Mouse (Mus musculus): ENCODE results near the gene Srrm1. TPM values are rescaled to one million over a fixed set of nuclear protein-coding genes. Genes with fewer than 3 reads are reported as not detected.

Srrm1 gene
- polyA plus RNA-seq, 1 experiment from 2014 or later = 108 TPM

DNA sequence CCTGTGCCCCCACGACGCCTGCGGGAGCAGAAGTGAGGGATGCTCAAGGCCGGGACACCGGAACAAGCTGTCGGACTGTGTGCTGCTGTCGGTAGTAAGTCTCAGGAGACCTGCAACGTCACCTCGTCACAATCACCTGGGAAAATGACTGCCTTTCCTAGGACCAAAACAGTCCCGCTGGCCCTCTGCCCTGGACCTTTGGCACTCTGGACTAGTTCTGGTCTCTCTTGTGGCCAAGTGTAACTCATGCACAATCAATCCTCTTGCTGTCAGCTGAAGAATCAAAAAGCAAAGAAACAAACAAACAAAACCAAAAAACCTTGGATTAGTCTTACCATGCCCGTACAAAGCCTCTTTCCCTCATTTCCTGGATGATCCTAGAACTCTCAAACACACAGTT lies 24.1 kb upstream of the Srrm1 start:
- H3K4me1 ChIP-seq (ENCODE audit: insufficient read depth, low read depth, low read length) = no peaks in the 10 kb centered on the region
- H3K9me3 ChIP-seq (ENCODE audit: low read length) = peaks cover 3% of the 10 kb centered on the region; the same call in 1 of the 2 replicates
- H3K4me2 ChIP-seq (replicated peaks; ENCODE audit: low read depth, low read length) = no peak overlapping the region
- H3K4me3 ChIP-seq (ENCODE audit: low read depth, low read length) = no peak overlapping the region
- 49% methylated on average over 11 of the region's 11 CpGs for WGBS
- DNase-seq (ENCODE audit: low spot score) (no peak), ATAC-seq (no peak)
- no peaks in the 10 kb centered on the region for H3K27me3 ChIP-seq (replicated peaks; ENCODE audit: insufficient read depth, low read length)
- H3K36me3 ChIP-seq (ENCODE audit: insufficient read depth, low read length) = no peaks in the 10 kb centered on the region
- no peak overlapping the region for H3K9ac ChIP-seq (replicated peaks; ENCODE audit: low read depth)
- TF ChIP-seq EP300 (IDR thresholded peaks at IDR 0.05) = no peak
- TF ChIP-seq CTCF (IDR thresholded peaks at IDR 0.05) = no peak
- H3K27ac ChIP-seq (ENCODE audit: low read length) = no peak overlapping the region

DNA sequence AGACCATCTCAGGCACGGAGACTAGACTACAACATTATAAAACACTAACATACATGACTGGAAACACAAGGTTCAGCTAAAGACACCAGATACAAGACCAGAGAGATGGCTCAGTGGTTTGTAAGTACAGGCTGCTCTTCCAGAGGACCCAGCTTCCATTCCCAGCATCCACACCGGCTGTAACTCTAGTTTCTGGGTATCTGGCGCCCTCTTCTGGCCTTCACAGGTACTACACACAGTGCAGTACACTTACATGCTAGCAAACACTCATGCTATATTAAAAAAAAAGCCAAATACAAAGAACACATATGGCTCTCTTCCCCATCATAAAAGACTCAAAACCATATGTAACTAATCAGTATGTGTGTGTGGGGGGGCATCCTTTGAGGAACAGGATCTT lies 22.3 kb upstream of the Srrm1 start:
- Histone ChIP-seq H3K4me3 (ENCODE audit: low read depth, low read length) (no peak overlapping the region), H3K27ac (ENCODE audit: low read length) (no peak overlapping the region), H3K36me3 (ENCODE audit: insufficient read depth, low read length) (no peaks in the 10 kb centered on the region), H3K9me3 (ENCODE audit: low read length) (peaks cover 3% of the 10 kb centered on the region; the same call in 1 of the 2 replicates), H3K9ac (replicated peaks; ENCODE audit: low read depth) (no peak overlapping the region), H3K4me2 (replicated peaks; ENCODE audit: low read depth, low read length) (no peak overlapping the region), H3K27me3 (replicated peaks; ENCODE audit: insufficient read depth, low read length) (no peaks in the 10 kb centered on the region), H3K4me1 (ENCODE audit: insufficient read depth, low read depth, low read length) (no peaks in the 10 kb centered on the region)
- 53% methylated on average over 3 of the region's 3 CpGs for WGBS
- ATAC-seq (no peak), DNase-seq (ENCODE audit: low spot score) (no peak)
- TF ChIP-seq CTCF (IDR thresholded peaks at IDR 0.05) (peak; percentile 52), EP300 (IDR thresholded peaks at IDR 0.05) (no peak)

DNA sequence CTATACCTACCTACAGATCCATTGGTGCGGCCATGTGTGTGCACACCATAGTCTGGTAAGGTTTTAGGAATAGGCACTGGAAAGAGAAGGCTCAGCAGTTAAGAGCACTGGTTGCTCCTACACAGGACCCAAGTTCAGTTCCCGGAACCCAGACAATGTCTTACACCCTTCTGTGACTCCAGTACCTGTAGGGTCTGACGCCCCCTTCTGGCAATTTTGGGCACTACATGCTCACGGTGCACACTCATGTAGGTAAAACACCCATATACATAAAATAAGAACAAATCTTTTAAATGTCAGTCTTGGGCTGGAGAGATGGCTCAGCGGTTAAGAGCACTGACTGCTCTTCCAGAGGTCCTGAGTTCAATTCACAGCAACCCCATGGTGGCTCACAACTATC lies 20.2 kb upstream of the Srrm1 start:
- Histone ChIP-seq H3K4me3 (ENCODE audit: low read depth, low read length) (no peak overlapping the region), H3K4me2 (replicated peaks; ENCODE audit: low read depth, low read length) (no peak overlapping the region), H3K27ac (ENCODE audit: low read length) (no peak overlapping the region), H3K27me3 (replicated peaks; ENCODE audit: insufficient read depth, low read length) (no peaks in the 10 kb centered on the region), H3K4me1 (ENCODE audit: insufficient read depth, low read depth, low read length) (no peaks in the 10 kb centered on the region), H3K9ac (replicated peaks; ENCODE audit: low read depth) (no peak overlapping the region), H3K9me3 (ENCODE audit: low read length) (peaks cover 3% of the 10 kb centered on the region; the same call in 1 of the 2 replicates), H3K36me3 (ENCODE audit: insufficient read depth, low read length) (no peaks in the 10 kb centered on the region)
- TF ChIP-seq EP300 (IDR thresholded peaks at IDR 0.05) = no peak
- TF ChIP-seq CTCF (IDR thresholded peaks at IDR 0.05) = no peak; the same call in 1 of the 2 replicates
- ATAC-seq = no peak
- 80% methylated on average over 5 of the region's 5 CpGs for whole genome bisulfite sequencing
- no peak for DNase-seq (ENCODE audit: low spot score)

DNA sequence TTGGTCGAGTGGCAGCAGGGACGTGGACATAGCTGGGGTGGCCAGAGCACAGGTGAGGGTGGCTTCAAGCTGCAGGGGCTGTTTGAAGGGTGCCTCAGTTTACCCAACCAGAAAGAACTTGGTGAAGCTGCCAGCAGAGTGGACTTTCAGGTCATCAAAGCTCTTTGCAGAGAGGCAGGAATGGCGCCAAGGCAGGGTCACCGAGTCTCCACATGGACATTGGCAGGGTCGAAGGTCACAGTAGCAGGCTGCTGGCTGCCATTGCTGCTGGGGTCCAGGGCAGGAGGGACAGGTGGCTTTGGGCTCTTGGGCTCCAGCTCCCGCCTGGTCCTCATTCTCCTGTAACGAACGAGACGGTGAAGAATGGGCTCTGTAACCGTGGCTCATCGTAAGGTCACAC lies 17.3 kb upstream of the Srrm1 start:
- DNase-seq (ENCODE audit: low spot score) (no peak), ATAC-seq (no peak)
- H3K4me3 ChIP-seq (ENCODE audit: low read depth, low read length) = no peak overlapping the region
- no peaks in the 10 kb centered on the region for H3K36me3 ChIP-seq (ENCODE audit: insufficient read depth, low read length)
- TF ChIP-seq EP300 (IDR thresholded peaks at IDR 0.05) (no peak), CTCF (IDR thresholded peaks at IDR 0.05) (no peak)
- no peaks in the 10 kb centered on the region for H3K4me1 ChIP-seq (ENCODE audit: insufficient read depth, low read depth, low read length)
- whole genome bisulfite sequencing = 79% methylated on average over 11 of the region's 11 CpGs
- no peak overlapping the region for H3K4me2 ChIP-seq (replicated peaks; ENCODE audit: low read depth, low read length)
- no peaks in the 10 kb centered on the region for H3K27me3 ChIP-seq (replicated peaks; ENCODE audit: insufficient read depth, low read length)
- H3K27ac ChIP-seq (ENCODE audit: low read length) = no peak overlapping the region
- no peak overlapping the region for H3K9ac ChIP-seq (replicated peaks; ENCODE audit: low read depth)
- H3K9me3 ChIP-seq (ENCODE audit: low read length) = peaks cover under 1% of the 10 kb centered on the region; the same call in 1 of the 2 replicates

DNA sequence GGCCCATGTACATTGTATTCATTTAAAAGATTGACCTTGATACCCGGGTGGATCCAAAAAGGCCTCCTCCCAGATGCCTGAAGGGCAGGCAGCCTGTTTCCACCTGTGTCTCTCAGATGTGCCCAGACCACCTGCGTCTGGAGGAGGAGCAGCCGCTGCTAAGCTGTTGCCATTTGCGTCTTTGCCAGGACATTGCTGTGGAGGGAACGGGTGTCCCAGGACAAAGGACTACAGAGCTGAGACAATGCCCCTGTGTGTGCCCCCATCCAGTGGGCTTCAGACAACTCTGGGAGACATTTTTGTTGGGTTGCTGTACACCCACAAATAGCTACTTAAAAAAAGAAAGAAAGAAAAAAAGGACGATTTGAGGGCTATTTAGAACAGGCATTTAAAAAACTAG lies 9.7 kb upstream of the Srrm1 start:
- no peak overlapping the region for H3K4me3 ChIP-seq (ENCODE audit: low read depth, low read length)
- H3K4me1 ChIP-seq (ENCODE audit: insufficient read depth, low read depth, low read length) = no peaks in the 10 kb centered on the region
- no peak for TF ChIP-seq CTCF (IDR thresholded peaks at IDR 0.05)
- TF ChIP-seq EP300 (IDR thresholded peaks at IDR 0.05) = no peak
- ATAC-seq (no peak), DNase-seq (ENCODE audit: low spot score) (no peak)
- H3K9ac ChIP-seq (replicated peaks; ENCODE audit: low read depth) = no peak overlapping the region
- no peaks in the 10 kb centered on the region for H3K9me3 ChIP-seq (ENCODE audit: low read length)
- no peak overlapping the region for H3K4me2 ChIP-seq (replicated peaks; ENCODE audit: low read depth, low read length)
- WGBS = 29% methylated on average over 6 of the region's 6 CpGs
- H3K36me3 ChIP-seq (ENCODE audit: insufficient read depth, low read length) = no peaks in the 10 kb centered on the region
- H3K27me3 ChIP-seq (replicated peaks; ENCODE audit: insufficient read depth, low read length) = no peaks in the 10 kb centered on the region
- no peak overlapping the region for H3K27ac ChIP-seq (ENCODE audit: low read length)

DNA sequence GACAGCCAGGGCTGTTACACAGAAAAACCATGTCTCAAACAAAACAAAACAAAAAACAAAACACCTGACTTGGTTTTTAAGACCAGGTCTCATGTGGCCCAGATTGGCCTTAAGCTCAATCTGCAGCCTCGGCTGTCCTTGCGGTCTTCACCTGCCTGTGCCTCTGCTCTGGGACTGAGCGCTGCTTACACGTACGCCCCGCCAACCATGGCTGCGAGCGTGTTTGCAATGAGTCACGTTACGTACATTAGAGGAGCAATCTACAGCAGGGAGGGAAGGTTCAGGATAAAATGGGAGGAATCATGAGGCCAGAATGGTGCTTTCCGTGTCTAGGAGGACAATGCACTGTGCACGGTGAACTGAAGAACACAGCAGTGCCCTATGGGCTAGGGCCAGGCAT lies 8.6 kb upstream of the Srrm1 start:
- WGBS = 83% methylated on average over 12 of the region's 12 CpGs

DNA sequence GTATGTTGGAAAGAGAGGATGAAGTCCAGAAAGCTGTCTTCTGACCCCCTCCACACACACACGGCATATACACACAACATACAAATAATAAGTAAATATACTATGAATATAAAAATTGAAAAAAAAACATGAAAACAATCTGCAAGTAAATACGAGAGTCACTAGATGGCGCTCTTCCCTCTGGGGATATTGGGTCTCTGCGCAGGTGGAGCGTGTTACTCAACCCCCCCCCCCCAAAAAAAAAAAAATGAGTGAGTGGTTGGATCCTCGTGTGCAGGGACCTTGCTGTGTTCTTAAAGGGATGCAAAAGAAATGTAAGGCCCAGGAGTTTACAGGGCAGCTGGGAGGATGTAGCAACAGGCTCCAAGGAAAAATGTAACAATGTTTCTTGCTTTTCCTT lies 5.6 kb upstream of the Srrm1 start:
- no peaks in the 10 kb centered on the region for H3K36me3 ChIP-seq (ENCODE audit: insufficient read depth, low read length)
- no peak overlapping the region for H3K4me2 ChIP-seq (replicated peaks; ENCODE audit: low read depth, low read length)
- DNase-seq (ENCODE audit: low spot score) (peak; percentile 85), ATAC-seq (no peak)
- no peak overlapping the region for H3K4me3 ChIP-seq (ENCODE audit: low read depth, low read length)
- 0% methylated on average over 6 of the region's 6 CpGs for WGBS
- TF ChIP-seq CTCF (IDR thresholded peaks at IDR 0.05) = peak; percentile 68
- no peak for TF ChIP-seq EP300 (IDR thresholded peaks at IDR 0.05)
- no peaks in the 10 kb centered on the region for H3K9me3 ChIP-seq (ENCODE audit: low read length)
- no peaks in the 10 kb centered on the region for H3K27me3 ChIP-seq (replicated peaks; ENCODE audit: insufficient read depth, low read length)
- no peak overlapping the region for H3K9ac ChIP-seq (replicated peaks; ENCODE audit: low read depth)
- H3K4me1 ChIP-seq (ENCODE audit: insufficient read depth, low read depth, low read length) = peaks cover 5% of the 10 kb centered on the region; the same call in 1 of the 2 replicates
- no peak overlapping the region for H3K27ac ChIP-seq (ENCODE audit: low read length)

More for the DNA sequence above, 8.6 kb upstream of the Srrm1 start:
- H3K9me3 ChIP-seq (ENCODE audit: low read length) = no peaks in the 10 kb centered on the region
- H3K27me3 ChIP-seq (replicated peaks; ENCODE audit: insufficient read depth, low read length) = no peaks in the 10 kb centered on the region
- H3K27ac ChIP-seq (ENCODE audit: low read length) = no peak overlapping the region
- no peak for TF ChIP-seq CTCF (IDR thresholded peaks at IDR 0.05)
- no peak for TF ChIP-seq EP300 (IDR thresholded peaks at IDR 0.05)
- no peak overlapping the region for H3K9ac ChIP-seq (replicated peaks; ENCODE audit: low read depth)
- H3K36me3 ChIP-seq (ENCODE audit: insufficient read depth, low read length) = no peaks in the 10 kb centered on the region
- no peak overlapping the region for H3K4me2 ChIP-seq (replicated peaks; ENCODE audit: low read depth, low read length)
- no peaks in the 10 kb centered on the region for H3K4me1 ChIP-seq (ENCODE audit: insufficient read depth, low read depth, low read length)
- DNase-seq (ENCODE audit: low spot score) (no peak), ATAC-seq (no peak)
- no peak overlapping the region for H3K4me3 ChIP-seq (ENCODE audit: low read depth, low read length)

All from lung, postnatal 0 days (tissue).